Mouse (Mus musculus) right cerebral cortex, postnatal 10 days (tissue): Measurements from ENCODE around the gene Sult2a1.
"Not testable (repeated sequence)": the region's sequence is repeated elsewhere in the genome, so short reads cannot be mapped to it uniquely, and the experiment has no call there.

Experiments
- DNase-seq, 2 experiments: peaks; one replicate each; pipeline ENCODE4 v3.0.0; 2021; ENCODE audit warnings: low spot score in 2 of 2

Gene Sult2a1

GRCm38 (mm10) chr7:13837309-13837708 is at the start of gene Sult2a1:
Sult2a1 (minus strand) TSS chr7:13837409.
- not testable (repeated sequence) for DNase-seq

GRCm38 (mm10) chr7:13813913-13814312 is 23.3 kb downstream of the Sult2a1 start:
- DNase-seq, result no peak
